Mouse (Mus musculus) neural tube, embryonic 14.5 days (tissue): ENCODE data around the gene Bcas3. TPM values are rescaled to one million over a fixed set of nuclear protein-coding genes. Genes with fewer than 3 reads are reported as not detected.

ENCODE experiments used
- ATAC-seq: fragments of 200-750 bp; cut with Nextera tagmentation; 2 replicates; pipeline ENCODE4 v1.8.0; 2017; ENCODE audit warnings: low read depth, mild to moderate bottlenecking, moderate TSS enrichment, moderate library complexity
- H3K27ac ChIP-seq: fragments of 300-500 bp; sonication (generic); 2 replicates; pipeline ENCODE4 v1.5.1; 2014; ENCODE audit warnings: low read depth, mild to moderate bottlenecking, control low read depth, low read length, moderate library complexity, mixed read lengths
- H3K27me3 ChIP-seq: fragments of 300-500 bp; sonication (generic); 2 replicates; pipeline ENCODE4 v1.6.1; 2014; ENCODE audit warnings: low read length; ENCODE audit not compliant: control insufficient read depth, insufficient read depth
- H3K36me3 ChIP-seq: fragments of 300-500 bp; sonication (generic); 2 replicates; pipeline ENCODE4 v1.6.1; 2014; ENCODE audit warnings: low read length, mixed read lengths; ENCODE audit not compliant: control insufficient read depth, insufficient read depth
- H3K4me1 ChIP-seq: fragments of 300-500 bp; sonication (generic); 2 replicates; pipeline ENCODE4 v1.6.1; 2014; ENCODE audit warnings: low read length; ENCODE audit not compliant: control insufficient read depth, insufficient read depth
- H3K4me2 ChIP-seq: fragments of 300-500 bp; sonication (generic); 2 replicates; pipeline ENCODE4 v1.6.1; 2014; ENCODE audit warnings: mild to moderate bottlenecking, low read depth, low read length, control low read depth
- H3K4me3 ChIP-seq: fragments of 300-500 bp; sonication (generic); 2 replicates; pipeline ENCODE4 v1.5.1; 2014; ENCODE audit warnings: low read depth, low read length, control low read depth, mixed read lengths
- H3K9ac ChIP-seq: fragments of 300-500 bp; sonication (generic); replicated peaks from 2 replicates; pipeline ENCODE4 v1.6.1; 2014; ENCODE audit warnings: low read depth, mild to moderate bottlenecking, control low read depth, low read length, mixed read lengths
- H3K9me3 ChIP-seq: fragments of 300-500 bp; sonication (generic); 2 replicates; pipeline ENCODE4 v1.6.1; 2016; ENCODE audit warnings: low read length; ENCODE audit not compliant: control insufficient read depth
- WGBS: fragments of 180-500 bp; shearing (Covaris S2); extraction: QIAGEN DNeasy Blood & Tissue Kit; methylation state at CpG from one replicate; pipeline ENCODE4 v1.1.7; 2014; 5-methylcytosine and 5-hydroxymethylcytosine counted together
- polyA plus RNA-seq: library from polyadenylated mRNA; unstranded; fragments of >200 nt; fragmentation: Nextera tagmentation; extraction: Ambion mirVana; gene quantifications from 2 replicates; pipeline ENCODE4 v1.2.1, GENCODE M21; 2014

Bcas3 gene
- polyA plus RNA-seq, 1 experiment from 2014 or later: 30.9 TPM

- no peaks in the 10 kb centered on the region for H3K36me3 ChIP-seq
- no peaks in the 10 kb centered on the region for H3K4me1 ChIP-seq
- H3K9me3 ChIP-seq: no peaks in the 10 kb centered on the region
- no peak overlapping the region for H3K27ac ChIP-seq
- 82% methylated on average over 2 of the region's 2 CpGs for WGBS
- no peak for ATAC-seq
- H3K27me3 ChIP-seq: no peaks in the 10 kb centered on the region
- no peak overlapping the region for H3K9ac ChIP-seq
- no peak overlapping the region for H3K4me3 ChIP-seq
- no peak overlapping the region for H3K4me2 ChIP-seq
These were observed 202.8 kb downstream of the Bcas3 start for GRCm38 (mm10) chr11:85555721-85556120.

- no peak overlapping the region for H3K9ac ChIP-seq
- ATAC-seq: no peak
- no peaks in the 10 kb centered on the region for H3K36me3 ChIP-seq
- no peaks in the 10 kb centered on the region for H3K9me3 ChIP-seq
- H3K4me2 ChIP-seq: no peak overlapping the region
- no peaks in the 10 kb centered on the region for H3K27me3 ChIP-seq
- H3K4me3 ChIP-seq: no peak overlapping the region
- no peak overlapping the region for H3K27ac ChIP-seq
- 78% methylated on average over 2 of the region's 2 CpGs for WGBS
- H3K4me1 ChIP-seq: no peaks in the 10 kb centered on the region
These were observed 212.1 kb downstream of the Bcas3 start for GRCm38 (mm10) chr11:85565068-85565467.

- Histone ChIP-seq H3K27ac (no peak overlapping the region), H3K4me2 (no peak overlapping the region), H3K36me3 (no peaks in the 10 kb centered on the region), H3K9me3 (no peaks in the 10 kb centered on the region), H3K4me3 (no peak overlapping the region), H3K4me1 (no peaks in the 10 kb centered on the region), H3K27me3 (no peaks in the 10 kb centered on the region), H3K9ac (no peak overlapping the region)
- WGBS: 17% methylated on average over 3 of the region's 3 CpGs
- ATAC-seq: no peak
These were observed 218.1 kb downstream of the Bcas3 start for GRCm38 (mm10) chr11:85571040-85571439.

- Histone ChIP-seq H3K9me3 (no peaks in the 10 kb centered on the region), H3K4me2 (no peak overlapping the region), H3K27me3 (no peaks in the 10 kb centered on the region), H3K27ac (no peak overlapping the region), H3K9ac (no peak overlapping the region), H3K4me1 (no peaks in the 10 kb centered on the region), H3K36me3 (no peaks in the 10 kb centered on the region), H3K4me3 (no peak overlapping the region)
- ATAC-seq: no peak
- WGBS: 20% methylated on average over 5 of the region's 5 CpGs
These were observed 219.0 kb downstream of the Bcas3 start for GRCm38 (mm10) chr11:85571936-85572335.

- WGBS: 79% methylated on average over 3 of the region's 3 CpGs
- no peak overlapping the region for H3K4me2 ChIP-seq
- H3K9ac ChIP-seq: no peak overlapping the region
- no peaks in the 10 kb centered on the region for H3K9me3 ChIP-seq
- H3K4me3 ChIP-seq: no peak overlapping the region
- H3K36me3 ChIP-seq: no peaks in the 10 kb centered on the region
- no peak overlapping the region for H3K27ac ChIP-seq
- no peaks in the 10 kb centered on the region for H3K27me3 ChIP-seq
- no peaks in the 10 kb centered on the region for H3K4me1 ChIP-seq
- no peak for ATAC-seq
These were observed 219.6 kb downstream of the Bcas3 start for GRCm38 (mm10) chr11:85572590-85572989.

- Histone ChIP-seq H3K27ac (no peak overlapping the region), H3K4me1 (no peaks in the 10 kb centered on the region), H3K27me3 (no peaks in the 10 kb centered on the region), H3K36me3 (no peaks in the 10 kb centered on the region), H3K4me3 (no peak overlapping the region), H3K4me2 (no peak overlapping the region), H3K9me3 (no peaks in the 10 kb centered on the region), H3K9ac (no peak overlapping the region)
- no peak for ATAC-seq
- WGBS: 9% methylated on average over 4 of the region's 4 CpGs
These were observed 221.5 kb downstream of the Bcas3 start for GRCm38 (mm10) chr11:85574496-85574895.

- Histone ChIP-seq H3K27me3 (no peaks in the 10 kb centered on the region), H3K36me3 (no peaks in the 10 kb centered on the region), H3K9me3 (no peaks in the 10 kb centered on the region), H3K9ac (no peak overlapping the region), H3K4me3 (no peak overlapping the region), H3K4me2 (no peak overlapping the region), H3K27ac (no peak overlapping the region; the same call in 1 of the 2 replicates), H3K4me1 (no peaks in the 10 kb centered on the region)
- no peak for ATAC-seq
- 65% methylated on average over 15 of the region's 15 CpGs for WGBS
These were observed 225.1 kb downstream of the Bcas3 start for GRCm38 (mm10) chr11:85577816-85578645.

GRCm38 (mm10) chr11:85584086-85584485, 231.1 kb downstream of the Bcas3 start:
- Histone ChIP-seq H3K9ac (no peak overlapping the region), H3K4me3 (no peak overlapping the region), H3K4me1 (no peaks in the 10 kb centered on the region), H3K36me3 (no peaks in the 10 kb centered on the region), H3K4me2 (no peak overlapping the region), H3K27me3 (no peaks in the 10 kb centered on the region), H3K27ac (no peak overlapping the region), H3K9me3 (no peaks in the 10 kb centered on the region)
- 72% methylated on average over 8 of the region's 8 CpGs for WGBS
- no peak for ATAC-seq

- Histone ChIP-seq H3K27me3 (no peaks in the 10 kb centered on the region), H3K27ac (no peak overlapping the region), H3K36me3 (no peaks in the 10 kb centered on the region), H3K9me3 (no peaks in the 10 kb centered on the region), H3K4me2 (no peak overlapping the region), H3K4me3 (no peak overlapping the region), H3K9ac (no peak overlapping the region), H3K4me1 (no peaks in the 10 kb centered on the region)
- WGBS: 49% methylated on average over 3 of the region's 3 CpGs
- ATAC-seq: no peak
These were observed 240.7 kb downstream of the Bcas3 start for GRCm38 (mm10) chr11:85593636-85594035.
